Mouse (Mus musculus): ENCODE measurements around the gene Ap2m1. TPM values are rescaled to one million over a fixed set of nuclear protein-coding genes. Genes with fewer than 3 reads are reported as not detected.

The Ap2m1 gene
- polyA plus RNA-seq, 1 experiment from 2014 or later, result 677 TPM

DNA sequence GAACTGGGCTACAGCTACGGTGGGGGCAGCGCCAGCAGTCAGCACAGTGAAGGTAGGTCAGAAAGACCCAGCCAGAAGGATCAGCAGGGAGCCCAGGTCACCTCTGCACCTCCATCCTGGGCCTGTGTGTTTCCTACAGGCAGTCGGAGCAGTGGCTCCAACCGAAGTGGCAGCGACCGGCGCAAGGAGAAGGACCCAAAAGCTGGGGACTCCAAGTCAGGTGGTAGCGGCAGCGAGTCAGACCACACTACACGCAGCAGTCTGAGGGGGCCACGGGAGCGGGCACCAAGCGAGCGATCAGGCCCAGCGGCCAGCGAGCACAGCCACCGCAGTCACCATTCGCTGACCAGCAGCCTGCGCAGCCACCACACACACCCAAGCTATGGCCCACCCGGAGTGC is 4.3 kb upstream of the Ap2m1 start:
- Histone ChIP-seq H3K9ac (no peak overlapping the region), H3K9me3 (no peaks in the 10 kb centered on the region), H3K4me2 (replicated peaks) (no peak overlapping the region), H3K27me3 (no peaks in the 10 kb centered on the region), H3K36me3 (peaks cover 75% of the 10 kb centered on the region), H3K27ac (no peak overlapping the region), H3K4me3 (no peak overlapping the region), H3K4me1 (0 out of 2 replicates have a peak, but pooled peaks cover under 1% of the 10 kb centered on the region)
- WGBS, result 95% methylated on average over 20 of the region's 20 CpGs
- ATAC-seq (ENCODE audit: insufficient number of reproducible peaks, insufficient read depth, low FRiP score, low TSS enrichment), result no peak

DNA sequence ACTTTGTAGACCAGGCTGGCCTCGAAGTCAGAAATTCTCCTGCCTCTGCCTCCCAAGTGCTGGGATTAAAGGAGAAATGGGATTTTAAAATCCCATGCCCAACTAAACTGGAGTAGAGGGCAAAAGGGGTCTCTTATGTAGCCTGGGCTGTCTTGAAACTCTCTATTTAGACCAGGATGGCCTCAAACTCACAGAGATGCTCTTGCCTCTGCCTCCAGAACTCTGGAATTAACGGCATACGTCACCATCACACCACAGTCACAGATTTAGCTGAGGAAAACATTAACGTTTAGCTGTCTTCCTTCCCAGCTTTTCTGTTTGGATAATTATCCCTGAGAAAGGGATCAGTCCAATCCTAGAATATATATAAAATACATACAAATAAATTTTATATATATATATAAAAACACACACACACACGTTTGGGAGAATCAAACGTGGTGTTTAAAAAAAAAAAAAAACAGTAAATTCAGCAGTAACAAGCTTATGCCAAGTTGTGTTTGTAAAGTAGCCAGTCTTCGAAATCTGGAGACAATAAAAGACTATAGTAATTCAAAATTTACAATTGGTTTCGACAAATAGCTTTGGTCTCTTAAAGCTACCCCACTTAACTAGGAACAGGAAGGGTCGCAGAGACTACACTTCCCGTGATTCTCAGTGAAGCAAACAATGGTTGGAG is 522 bp upstream of the Ap2m1 start:
- WGBS, result 48% methylated on average over 10 of the region's 10 CpGs
- no peak overlapping the region for H3K27ac ChIP-seq
- H3K36me3 ChIP-seq, result peaks cover 59% of the 10 kb centered on the region
- H3K4me2 ChIP-seq (replicated peaks), result no peak overlapping the region
- H3K4me3 ChIP-seq, result no peak overlapping the region
- ATAC-seq (ENCODE audit: insufficient number of reproducible peaks, insufficient read depth, low FRiP score, low TSS enrichment), result no peak
- H3K9me3 ChIP-seq, result no peaks in the 10 kb centered on the region
- no peaks in the 10 kb centered on the region for H3K27me3 ChIP-seq
- H3K9ac ChIP-seq, result no peak overlapping the region
- peaks cover 21% of the 10 kb centered on the region for H3K4me1 ChIP-seq

DNA sequence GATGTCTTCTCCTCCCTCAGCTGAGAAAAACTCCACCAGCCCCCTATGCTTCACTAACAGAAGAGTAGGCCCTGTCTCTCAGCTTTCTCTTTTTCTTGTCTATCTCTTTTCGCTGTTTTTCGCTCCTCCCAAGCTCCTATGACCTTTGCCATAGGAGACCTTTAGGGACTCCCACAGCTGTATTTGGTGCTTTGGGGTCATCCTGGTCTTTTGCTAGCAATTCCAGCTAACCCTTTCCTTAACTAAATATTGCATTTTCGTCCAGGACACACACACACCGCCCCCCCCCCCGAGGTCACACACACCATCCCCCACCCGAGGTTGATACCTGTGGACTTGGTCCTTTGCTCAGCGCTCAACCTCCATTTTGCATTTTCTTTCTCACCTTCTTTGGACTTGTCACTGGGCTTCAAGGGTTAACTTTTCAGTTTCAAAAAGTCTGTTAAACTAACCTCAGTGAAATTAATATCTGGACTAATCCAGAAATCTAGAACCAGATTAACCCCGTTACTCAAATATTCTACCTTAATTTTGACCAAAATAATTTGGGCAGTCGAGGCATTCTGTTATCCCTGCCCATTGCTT is 895 bp downstream of the Ap2m1 start:
- peak overlapping the region; percentile 72; the same call in 1 of the 2 replicates for H3K27ac ChIP-seq

DNA sequence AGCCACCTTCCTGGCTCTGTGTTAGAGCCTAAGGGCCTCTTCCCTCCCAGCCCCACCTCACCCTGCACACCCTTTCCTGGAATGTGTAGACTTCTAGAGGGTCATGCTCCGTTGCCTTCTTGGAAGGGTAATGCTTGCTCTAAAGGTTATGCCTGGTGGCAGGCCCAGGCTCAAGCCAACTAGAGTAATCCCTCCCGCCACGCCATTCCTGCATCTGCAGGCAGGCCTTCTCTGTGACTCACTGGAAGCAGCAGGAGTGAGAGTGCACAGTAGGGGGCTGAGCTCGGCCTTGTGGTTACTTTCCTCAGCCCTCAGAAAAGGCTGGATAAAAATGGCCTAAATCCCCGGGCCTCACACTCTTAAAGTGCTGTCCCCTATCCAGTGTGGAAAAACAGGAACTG is 1.8 kb downstream of the Ap2m1 start:
- H3K4me2 ChIP-seq (replicated peaks), result peak overlapping the region; percentile 71
- H3K36me3 ChIP-seq, result peaks cover 59% of the 10 kb centered on the region
- peak overlapping the region; percentile 90 for H3K4me3 ChIP-seq
- 26% methylated on average over 5 of the region's 5 CpGs for WGBS
- 0 out of 2 replicates have a peak overlapping the region, but pooled peaks have one; percentile 20 for H3K27ac ChIP-seq
- peak overlapping the region; percentile 40 for H3K9ac ChIP-seq
- peaks cover 21% of the 10 kb centered on the region for H3K4me1 ChIP-seq
- no peaks in the 10 kb centered on the region for H3K9me3 ChIP-seq
- H3K27me3 ChIP-seq, result no peaks in the 10 kb centered on the region
- no peak for ATAC-seq (ENCODE audit: insufficient number of reproducible peaks, insufficient read depth, low FRiP score, low TSS enrichment)

More for the DNA sequence above, 895 bp downstream of the Ap2m1 start:
- H3K4me3 ChIP-seq, result peak overlapping the region; percentile 90
- H3K36me3 ChIP-seq, result peaks cover 59% of the 10 kb centered on the region
- H3K9me3 ChIP-seq, result no peaks in the 10 kb centered on the region
- no peaks in the 10 kb centered on the region for H3K27me3 ChIP-seq
- H3K4me2 ChIP-seq (replicated peaks), result peak overlapping the region; percentile 71
- ATAC-seq (ENCODE audit: insufficient number of reproducible peaks, insufficient read depth, low FRiP score, low TSS enrichment), result no peak
- H3K9ac ChIP-seq, result peak overlapping the region; percentile 87
- WGBS, result 25% methylated on average over 9 of the region's 9 CpGs
- H3K4me1 ChIP-seq, result peaks cover 21% of the 10 kb centered on the region

DNA sequence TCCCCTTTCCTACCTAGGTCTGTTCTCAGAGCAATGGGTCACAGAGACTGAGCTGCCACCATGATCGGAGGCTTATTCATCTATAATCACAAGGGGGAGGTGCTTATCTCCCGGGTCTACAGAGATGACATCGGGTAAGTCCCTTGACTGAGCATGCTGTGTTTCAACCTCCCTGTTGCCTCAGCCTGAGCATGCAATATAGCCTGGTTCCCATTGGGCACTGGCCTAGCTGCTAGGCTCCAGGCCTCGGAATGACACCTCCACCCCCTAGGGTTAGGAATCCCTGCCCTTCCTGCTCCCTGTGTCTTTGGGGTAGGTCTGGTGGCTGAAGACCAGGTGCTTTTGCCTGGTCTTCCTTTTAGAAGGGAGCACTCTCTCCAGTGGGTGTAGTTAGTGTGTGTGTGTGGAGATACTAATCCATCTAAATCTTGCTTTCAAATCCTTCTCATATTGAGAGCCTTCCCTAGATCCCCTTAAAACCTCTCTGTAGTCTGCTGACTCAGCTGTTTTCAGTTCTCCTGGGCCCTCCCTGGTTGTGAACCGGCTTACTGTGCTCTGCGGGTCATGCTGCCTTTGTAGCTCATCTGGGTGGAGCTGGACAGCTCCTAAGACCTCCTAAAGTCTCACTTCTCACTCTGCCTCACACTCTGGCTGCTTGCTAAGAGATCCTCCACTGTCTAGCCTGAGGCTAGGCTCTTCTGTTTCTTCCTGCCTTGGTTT is 2.5 kb downstream of the Ap2m1 start:
- Histone ChIP-seq H3K36me3 (peaks cover 60% of the 10 kb centered on the region), H3K27ac (0 out of 2 replicates have a peak overlapping the region, but pooled peaks have one; percentile 20), H3K9ac (peak overlapping the region; percentile 40), H3K27me3 (no peaks in the 10 kb centered on the region), H3K4me3 (peak overlapping the region; percentile 90), H3K4me2 (replicated peaks) (peak overlapping the region; percentile 71), H3K4me1 (peaks cover 21% of the 10 kb centered on the region), H3K9me3 (no peaks in the 10 kb centered on the region)
- ATAC-seq (ENCODE audit: insufficient number of reproducible peaks, insufficient read depth, low FRiP score, low TSS enrichment), result no peak
- WGBS, result 45% methylated on average over 6 of the region's 6 CpGs

DNA sequence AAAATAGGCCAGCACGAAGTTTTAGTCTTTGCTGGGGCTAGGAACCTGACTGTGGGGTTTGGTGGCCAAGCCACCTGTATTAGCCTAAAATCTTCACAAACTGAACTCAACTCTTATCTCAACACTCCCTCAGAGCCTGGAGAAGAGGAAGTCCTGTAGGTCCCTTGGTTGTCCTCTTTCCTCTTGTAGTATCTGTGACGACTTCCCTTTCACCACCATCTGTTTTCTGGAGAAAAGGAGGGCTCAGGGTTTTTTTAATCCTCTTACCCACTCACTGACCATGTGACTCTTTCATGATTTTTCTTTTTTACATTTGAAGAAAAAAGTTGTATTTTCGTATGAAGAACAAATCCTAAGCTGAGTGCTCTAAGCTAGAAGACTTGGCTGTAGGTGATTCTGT is 4.4 kb downstream of the Ap2m1 start:
- Histone ChIP-seq H3K9ac (no peak overlapping the region), H3K36me3 (peaks cover 66% of the 10 kb centered on the region), H3K9me3 (no peaks in the 10 kb centered on the region), H3K4me1 (peaks cover 21% of the 10 kb centered on the region), H3K27ac (no peak overlapping the region), H3K27me3 (no peaks in the 10 kb centered on the region), H3K4me2 (replicated peaks) (no peak overlapping the region), H3K4me3 (no peak overlapping the region)
- no peak for ATAC-seq (ENCODE audit: insufficient number of reproducible peaks, insufficient read depth, low FRiP score, low TSS enrichment)
- 81% methylated on average over 3 of the region's 3 CpGs for WGBS

DNA sequence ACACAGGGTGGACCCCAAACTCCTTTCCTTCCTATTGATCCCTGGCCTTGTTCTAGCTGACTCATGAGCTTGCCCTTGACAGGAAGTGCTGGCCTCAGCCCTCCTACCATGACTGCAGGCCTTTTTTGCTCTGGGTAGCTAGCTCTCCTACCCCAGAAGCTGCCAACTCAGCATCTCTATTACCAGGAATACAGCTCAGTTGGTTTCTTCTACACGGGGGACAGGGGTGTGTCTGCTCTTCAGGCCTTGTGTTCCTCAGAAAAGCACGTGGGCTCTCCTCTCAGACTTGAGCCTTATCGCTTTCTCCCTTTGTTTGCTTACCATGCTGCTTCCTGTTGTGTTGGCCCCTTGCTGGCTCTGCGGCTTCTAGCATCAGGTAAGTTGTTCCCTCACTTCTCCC is 5.2 kb downstream of the Ap2m1 start:
- no peak overlapping the region for H3K4me3 ChIP-seq
- peaks cover 73% of the 10 kb centered on the region for H3K36me3 ChIP-seq
- 89% methylated on average over 4 of the region's 4 CpGs for WGBS
- H3K9ac ChIP-seq, result no peak overlapping the region
- no peak overlapping the region for H3K4me2 ChIP-seq (replicated peaks)
- H3K9me3 ChIP-seq, result no peaks in the 10 kb centered on the region
- H3K27me3 ChIP-seq, result no peaks in the 10 kb centered on the region
- no peak overlapping the region for H3K27ac ChIP-seq
- peaks cover 21% of the 10 kb centered on the region for H3K4me1 ChIP-seq
- no peak for ATAC-seq (ENCODE audit: insufficient number of reproducible peaks, insufficient read depth, low FRiP score, low TSS enrichment)

DNA sequence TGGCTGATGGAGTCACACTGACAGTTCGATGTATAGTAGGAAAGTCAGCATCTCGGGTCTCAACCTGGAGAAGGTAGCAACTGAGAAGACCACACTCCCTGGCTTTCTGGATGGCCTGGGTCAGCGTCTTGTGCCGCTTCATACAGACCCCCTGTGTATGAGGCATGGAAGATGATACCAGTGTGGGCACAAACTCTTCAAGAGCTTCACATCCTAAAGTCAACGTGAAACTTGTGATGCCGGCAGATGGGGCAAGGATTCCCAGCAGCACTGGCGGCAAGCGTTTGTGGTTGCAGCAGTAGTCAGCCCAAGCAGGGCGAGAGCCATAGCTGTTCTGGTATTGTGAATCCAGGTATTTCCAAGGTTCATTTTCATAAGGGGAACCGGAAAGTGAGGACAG is 10.4 kb downstream of the Ap2m1 start:
- Histone ChIP-seq H3K9me3 (no peaks in the 10 kb centered on the region), H3K4me3 (no peak overlapping the region), H3K27ac (no peak overlapping the region), H3K4me1 (peaks cover 15% of the 10 kb centered on the region), H3K27me3 (no peaks in the 10 kb centered on the region), H3K9ac (no peak overlapping the region), H3K4me2 (replicated peaks) (no peak overlapping the region), H3K36me3 (peaks cover 61% of the 10 kb centered on the region)
- no peak for ATAC-seq (ENCODE audit: insufficient number of reproducible peaks, insufficient read depth, low FRiP score, low TSS enrichment)
- 95% methylated on average over 10 of the region's 10 CpGs for WGBS

DNA sequence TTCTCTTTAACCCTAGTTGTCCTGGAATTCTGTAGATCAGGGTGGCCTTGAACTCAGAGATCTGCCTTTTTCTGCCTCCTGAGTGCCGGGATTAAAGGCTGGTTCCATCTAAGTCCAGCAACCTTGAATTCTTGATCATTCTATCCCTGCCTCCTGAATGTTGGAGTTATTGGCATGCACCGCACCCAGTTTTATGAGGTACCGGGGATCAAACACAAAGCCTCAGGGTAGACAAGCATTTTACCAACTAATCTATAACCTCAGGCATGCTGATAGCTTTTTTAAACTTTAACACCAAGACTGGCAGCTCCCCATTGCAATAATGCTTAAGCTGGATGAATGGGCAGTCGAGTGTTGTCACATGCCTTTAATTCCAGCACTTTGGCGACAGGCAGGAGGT is 12.1 kb downstream of the Ap2m1 start:
- no peak for ATAC-seq (ENCODE audit: insufficient number of reproducible peaks, insufficient read depth, low FRiP score, low TSS enrichment)
- peaks cover 60% of the 10 kb centered on the region for H3K36me3 ChIP-seq
- no peaks in the 10 kb centered on the region for H3K27me3 ChIP-seq
- peak overlapping the region; percentile 57 for H3K27ac ChIP-seq
- H3K4me2 ChIP-seq (replicated peaks), result peak overlapping the region; percentile 78
- H3K4me1 ChIP-seq, result peaks cover 15% of the 10 kb centered on the region
- peak overlapping the region; percentile 81 for H3K4me3 ChIP-seq
- H3K9ac ChIP-seq, result peak overlapping the region; percentile 48
- 56% methylated on average over 5 of the region's 5 CpGs for WGBS
- H3K9me3 ChIP-seq, result no peaks in the 10 kb centered on the region

DNA sequence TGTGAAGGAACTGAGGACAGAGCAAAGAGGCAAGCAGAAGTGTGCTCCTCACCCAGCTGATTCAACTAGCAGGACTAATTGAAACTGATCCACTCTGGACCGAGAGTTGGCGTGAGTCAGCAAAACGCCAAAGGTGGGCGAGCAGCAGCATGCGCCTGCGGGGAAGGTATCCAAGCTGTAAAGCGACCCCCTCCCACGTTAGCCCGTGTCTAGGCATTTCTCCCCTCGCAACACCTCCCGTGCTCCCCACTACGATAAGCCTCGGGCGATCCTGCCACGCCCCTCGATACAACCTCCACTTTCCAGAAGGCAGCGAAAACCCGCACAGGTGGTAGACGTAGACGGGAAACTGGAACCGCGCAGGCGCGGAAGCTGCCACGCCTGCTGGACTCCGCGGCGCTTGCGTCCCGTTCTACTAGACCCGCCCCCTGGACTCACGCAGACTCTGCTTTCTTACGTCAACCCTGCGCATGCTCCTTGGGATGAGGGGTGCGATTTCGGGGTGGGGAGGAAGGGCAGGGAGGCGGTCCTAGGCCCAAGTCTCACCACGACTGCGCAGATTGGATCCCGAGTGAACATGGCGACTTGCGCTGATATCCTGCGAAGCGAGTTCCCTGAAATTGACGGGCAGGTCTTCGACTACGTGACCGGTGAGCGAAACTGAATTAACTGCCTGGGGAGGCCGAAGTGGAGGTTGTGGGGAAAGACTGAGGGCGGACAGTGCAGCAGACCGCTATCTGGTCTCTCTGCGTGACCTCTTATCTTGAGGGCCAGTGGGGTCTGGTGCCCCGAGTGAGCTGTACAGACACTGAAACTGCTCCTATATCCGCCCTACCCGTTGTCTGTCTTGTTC is 13.0 kb downstream of the Ap2m1 start, which contains the start of gene Abcf3:
Gene Abcf3, plus strand, starts transcription at position 482 of the 853 bp plus-strand sequence.
- H3K27ac ChIP-seq, result peak within 1 kb of the TSS; percentile 57
- peak within 1 kb of the TSS; percentile 86 for H3K9ac ChIP-seq
- peaks cover 62% of the 10 kb centered on the region for H3K36me3 ChIP-seq
- no peaks in the 10 kb centered on the region for H3K9me3 ChIP-seq
- no peaks in the 10 kb centered on the region for H3K27me3 ChIP-seq
- WGBS, result under 1% methylated on average over 56 of the region's 56 CpGs
- peaks cover 15% of the 10 kb centered on the region for H3K4me1 ChIP-seq
- peak; percentile 97 for ATAC-seq (ENCODE audit: insufficient number of reproducible peaks, insufficient read depth, low FRiP score, low TSS enrichment)
- H3K4me2 ChIP-seq (replicated peaks), result peak within 1 kb of the TSS; percentile 78
- peak within 1 kb of the TSS; percentile 81 for H3K4me3 ChIP-seq

DNA sequence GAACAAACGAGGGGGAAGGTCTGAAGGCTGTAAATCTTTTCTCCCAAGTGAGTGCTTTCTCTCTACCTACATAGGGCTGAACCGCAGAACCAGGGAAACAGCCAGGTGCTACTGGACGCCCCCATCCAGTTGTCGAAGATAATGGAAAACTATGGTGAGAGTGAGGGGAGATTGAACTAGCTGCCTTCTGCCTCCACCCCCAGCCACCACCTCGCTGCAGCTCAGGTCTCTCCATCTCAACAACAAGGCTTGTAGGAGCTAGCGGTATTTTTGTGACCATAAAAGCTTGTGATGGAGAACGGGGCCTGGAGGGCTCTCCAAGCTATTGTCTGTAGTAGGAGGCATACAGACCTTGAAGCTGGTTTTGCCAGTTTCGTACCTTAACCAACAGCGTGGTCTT is 13.9 kb downstream of the Ap2m1 start:
- Histone ChIP-seq H3K4me3 (peak overlapping the region; percentile 81), H3K9me3 (no peaks in the 10 kb centered on the region), H3K27me3 (no peaks in the 10 kb centered on the region), H3K4me2 (replicated peaks) (peak overlapping the region; percentile 78), H3K27ac (no peak overlapping the region), H3K36me3 (peaks cover 62% of the 10 kb centered on the region), H3K4me1 (peaks cover 15% of the 10 kb centered on the region), H3K9ac (peak overlapping the region; percentile 86)
- WGBS, result 55% methylated on average over 9 of the region's 9 CpGs
- ATAC-seq (ENCODE audit: insufficient number of reproducible peaks, insufficient read depth, low FRiP score, low TSS enrichment), result no peak
